12 mouse cellular contexts compared by ENCODE assay signal in the genomic region with DNA sequence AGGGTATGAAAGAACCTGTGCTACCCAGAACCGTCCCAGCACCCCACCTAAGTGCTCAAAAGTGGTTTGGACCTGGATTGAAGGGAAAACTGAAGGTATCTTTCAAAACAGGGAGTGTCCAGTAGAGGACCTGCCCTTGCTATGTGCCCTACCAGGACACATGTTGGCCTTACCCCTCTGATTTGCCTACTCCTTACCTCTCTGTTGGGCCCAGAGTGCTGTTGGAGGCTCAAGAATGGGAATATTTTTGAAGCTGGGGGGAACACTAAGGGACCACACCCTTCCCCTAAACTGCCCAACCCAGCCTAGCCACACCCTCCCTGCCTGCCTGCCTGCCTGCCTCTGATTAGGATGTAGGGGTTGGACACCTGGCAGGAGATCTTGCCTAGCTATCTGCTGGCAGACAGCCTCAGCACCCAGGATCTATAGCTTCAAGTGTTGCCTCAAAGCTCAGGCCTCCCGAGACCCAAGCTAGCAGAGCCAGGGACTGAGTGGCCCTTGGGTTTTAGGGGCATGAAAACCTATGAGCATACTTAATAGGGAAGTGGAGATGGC. TPM values are rescaled to one million over a fixed set of nuclear protein-coding genes. Genes with fewer than 3 reads are reported as not detected.
A peak's percentile ranks its signal among the peaks of the same experiment; 100 is the strongest.
DNase-seq lines count a peak whose midpoint lies in the region; ATAC-seq and TF ChIP-seq lines count a peak whose summit lies in the region.
"Had no signal": no experiment of that assay in that cellular context is flagged by ENCODE, and none has a peak within 500 bp of the region (broad histone marks: within the 10 kb centered on the region; RNA-seq: fewer than 3 reads in every experiment).

No protein-coding gene starts in this region.

- H3K27ac ChIP-seq in cerebellum, adult 2 months (ENCODE audit: insufficient read depth, low read length), result 0 out of 2 replicates have a peak overlapping the region, but pooled peaks have one; percentile 15
- H3K27ac ChIP-seq in lung, embryonic 16.5 days (ENCODE audit: low read length), result no peak overlapping the region
- peak overlapping the region; percentile 93 for H3K27ac ChIP-seq in liver, embryonic 11.5 days (ENCODE audit: low read depth, low read length)
- no peak overlapping the region for H3K27ac ChIP-seq in stomach, embryonic 15.5 days

- H3K36me3 ChIP-seq in lung, embryonic 16.5 days (ENCODE audit: control insufficient read depth, insufficient read depth, low read length), result peaks cover 3% of the 10 kb centered on the region; the same call in 1 of the 2 replicates
- H3K36me3 ChIP-seq in liver, embryonic 11.5 days (ENCODE audit: control insufficient read depth, insufficient read depth, low read length), result peaks cover 10% of the 10 kb centered on the region
- H3K36me3 ChIP-seq in stomach, embryonic 15.5 days, result no peaks in the 10 kb centered on the region

- intact Hi-C loops in left cerebral cortex, postnatal 4 days (cut with DNase I), result no loop called here

- TF ChIP-seq POLR2A in cerebellum, adult 2 months (IDR thresholded peaks at IDR 0.05; ENCODE audit: borderline replicate concordance, insufficient read depth, low read length), result no peak
- no peak for TF ChIP-seq POLR2A in lung, adult 2 months (IDR thresholded peaks at IDR 0.05; ENCODE audit: borderline replicate concordance, extremely low read depth, low read depth, low read length)

- no peak for DNase-seq in cerebellum, adult 2 months
- no peak for DNase-seq in cerebellum, adult 11 months
- DNase-seq in lung, adult 2 months, result no peak
- DNase-seq in liver, embryonic 11.5 days (ENCODE audit: low spot score), result peak; percentile 73
- no peak for DNase-seq in frontal cortex, postnatal 25 days (ENCODE audit: low spot score in 2 of 2)
- DNase-seq in left cerebral cortex, postnatal 4 days, result no peak
- DNase-seq: adrenal gland, postnatal 10 days; thymus, postnatal 4 days had no signal

- peaks cover 4% of the 10 kb centered on the region for H3K4me1 ChIP-seq in cerebellum, adult 2 months (ENCODE audit: control insufficient read depth, insufficient read depth, low read length)
- H3K4me1 ChIP-seq in lung, embryonic 16.5 days (replicated peaks; ENCODE audit: control insufficient read depth, insufficient read depth, low read length), result peaks cover 8% of the 10 kb centered on the region
- H3K4me1 ChIP-seq in lung, adult 2 months (ENCODE audit: control insufficient read depth, insufficient read depth, low read length), result no peaks in the 10 kb centered on the region
- H3K4me1 ChIP-seq in liver, embryonic 11.5 days (replicated peaks; ENCODE audit: control insufficient read depth, insufficient read depth, low read length), result peaks cover 47% of the 10 kb centered on the region
- H3K4me1 ChIP-seq in stomach, embryonic 15.5 days, result peaks cover 14% of the 10 kb centered on the region

- H3K9me3 ChIP-seq in lung, embryonic 16.5 days (ENCODE audit: control insufficient read depth, low read length), result no peaks in the 10 kb centered on the region
- no peaks in the 10 kb centered on the region for H3K9me3 ChIP-seq in liver, embryonic 11.5 days (ENCODE audit: control insufficient read depth, low read length)
- no peaks in the 10 kb centered on the region for H3K9me3 ChIP-seq in stomach, embryonic 15.5 days

- TF ChIP-seq CTCF in cerebellum, adult 2 months (IDR thresholded peaks at IDR 0.05; ENCODE audit: borderline replicate concordance, insufficient read depth, low read depth, low read length), result no peak
- no peak for TF ChIP-seq CTCF in lung, adult 2 months (IDR thresholded peaks at IDR 0.05; ENCODE audit: insufficient read depth, low read length)

- no peak overlapping the region for H3K4me3 ChIP-seq in cerebellum, adult 2 months (replicated peaks; ENCODE audit: insufficient read depth, low read depth, low read length)
- H3K4me3 ChIP-seq in lung, embryonic 16.5 days (ENCODE audit: low read length), result no peak overlapping the region
- no peak overlapping the region for H3K4me3 ChIP-seq in lung, adult 2 months (replicated peaks; ENCODE audit: extremely low read depth, low read depth, low read length)
- peak overlapping the region; percentile 78 for H3K4me3 ChIP-seq in liver, embryonic 11.5 days (ENCODE audit: low read depth, low read length)
- peak overlapping the region; percentile 69 for H3K4me3 ChIP-seq in stomach, embryonic 15.5 days (replicated peaks)

- peak overlapping the region; percentile 98; the same call in 1 of the 2 replicates for H3K9ac ChIP-seq in lung, embryonic 16.5 days (ENCODE audit: low read length)
- H3K9ac ChIP-seq in liver, embryonic 11.5 days (ENCODE audit: low read depth, low read length), result peak overlapping the region; percentile 95
- no peak overlapping the region for H3K9ac ChIP-seq in stomach, embryonic 15.5 days

- ATAC-seq in lung, embryonic 16.5 days (ENCODE audit: low read depth), result no peak
- peak; percentile 90 for ATAC-seq in liver, embryonic 11.5 days (replicated peaks; ENCODE audit: low FRiP score)
- peak; percentile 83 for ATAC-seq in stomach, embryonic 15.5 days (ENCODE audit: insufficient read depth, low FRiP score, low read depth)

- no peaks in the 10 kb centered on the region for H3K27me3 ChIP-seq in cerebellum, adult 2 months (ENCODE audit: control insufficient read depth, insufficient read depth, low read length)
- no peaks in the 10 kb centered on the region for H3K27me3 ChIP-seq in lung, embryonic 16.5 days (ENCODE audit: control insufficient read depth, insufficient read depth, low read depth, low read length)
- no peaks in the 10 kb centered on the region for H3K27me3 ChIP-seq in liver, embryonic 11.5 days (replicated peaks; ENCODE audit: control insufficient read depth, insufficient read depth, low read length)
- H3K27me3 ChIP-seq in stomach, embryonic 15.5 days (replicated peaks), result no peaks in the 10 kb centered on the region

- WGBS in cerebellum, adult 2 months, result 82% methylated on average over 2 of the region's 2 CpGs
- WGBS in lung, embryonic 16.5 days, result 62% methylated on average over 2 of the region's 2 CpGs
- WGBS in lung, adult 2 months, result 69% methylated on average over 2 of the region's 2 CpGs
- WGBS in liver, embryonic 11.5 days, result 42% methylated on average over 2 of the region's 2 CpGs
- 82% methylated on average over 2 of the region's 2 CpGs for WGBS in stomach, embryonic 15.5 days

- H3K4me2 ChIP-seq in lung, embryonic 16.5 days (ENCODE audit: low read depth, low read length), result no peak overlapping the region
- H3K4me2 ChIP-seq in liver, embryonic 11.5 days, result peak overlapping the region; percentile 79
- H3K4me2 ChIP-seq in stomach, embryonic 15.5 days, result peak overlapping the region; percentile 65; the same call in 1 of the 2 replicates

RNA-seq across cellular contexts. Expression of a gene that starts 2.1 kb away (rescaled TPM):
- polyA plus RNA-seq in cerebellum, adult 2 months (2012; rRNA removed), result 170 and 191 TPM in 2 replicates
- polyA plus RNA-seq in lung, embryonic 16.5 days (2015; fragmentation: Nextera tagmentation; extraction: Ambion mirVana), result 62.0 and 64.2 TPM in 2 replicates
- polyA plus RNA-seq in lung, adult 2 months (2012; rRNA removed), result 107 and 131 TPM in 2 replicates
- polyA plus RNA-seq in liver, embryonic 11.5 days (2014; fragmentation: Nextera tagmentation; extraction: Ambion mirVana), result 137 and 139 TPM in 2 replicates
- 60.7 and 60.8 TPM in 2 replicates for polyA plus RNA-seq in stomach, embryonic 15.5 days (2015; fragmentation: Nextera tagmentation; extraction: Ambion mirVana)
- 100 to 1,000 TPM in 1 of 2 experiments, 10 to 100 TPM in 1; 87.1 to 104 TPM for total RNA-seq in left cerebral cortex, postnatal 4 days (2021)

RNA-seq across cellular contexts. Expression of a gene that starts 2.1 kb away (rescaled TPM):
- 1.9 and 2.5 TPM in 2 replicates for polyA plus RNA-seq in cerebellum, adult 2 months (2012; rRNA removed)
- 0.41 and 1.1 TPM in 2 replicates for polyA plus RNA-seq in lung, embryonic 16.5 days (2015; fragmentation: Nextera tagmentation; extraction: Ambion mirVana)
- polyA plus RNA-seq in lung, adult 2 months (2012; rRNA removed), result 24.4 and 37.5 TPM in 2 replicates
- 0.85 and 1.4 TPM in 2 replicates for polyA plus RNA-seq in liver, embryonic 11.5 days (2014; fragmentation: Nextera tagmentation; extraction: Ambion mirVana)
- 0.30 TPM in 1 of 2 replicates, not detected in the other for polyA plus RNA-seq in stomach, embryonic 15.5 days (2015; fragmentation: Nextera tagmentation; extraction: Ambion mirVana)
- not detected for total RNA-seq in left cerebral cortex, postnatal 4 days (2021)
- polyA plus RNA-seq: large intestine, adult 2 months; neural tube, embryonic 14.5 days had no signal

RNA-seq across cellular contexts. Expression of a gene that starts 9.7 kb away (rescaled TPM):
- polyA plus RNA-seq in cerebellum, adult 2 months (2012; rRNA removed), result 13.4 and 14.0 TPM in 2 replicates
- 0.08 and 0.16 TPM in 2 replicates for polyA plus RNA-seq in lung, embryonic 16.5 days (2015; fragmentation: Nextera tagmentation; extraction: Ambion mirVana)
- polyA plus RNA-seq in lung, adult 2 months (2012; rRNA removed), result not detected in 2 replicates
- polyA plus RNA-seq in liver, embryonic 11.5 days (2014; fragmentation: Nextera tagmentation; extraction: Ambion mirVana), result 0.68 and 0.85 TPM in 2 replicates
- polyA plus RNA-seq in stomach, embryonic 15.5 days (2015; fragmentation: Nextera tagmentation; extraction: Ambion mirVana), result 0.24 and 0.52 TPM in 2 replicates
- total RNA-seq in left cerebral cortex, postnatal 4 days (2021), result not detected
- total RNA-seq: adrenal gland, postnatal 10 days had no signal
- polyA plus RNA-seq: large intestine, adult 2 months had no signal

RNA-seq across cellular contexts. Expression of a gene that starts 23.1 kb away (rescaled TPM):
- 70.0 and 74.6 TPM in 2 replicates for polyA plus RNA-seq in cerebellum, adult 2 months (2012; rRNA removed)
- polyA plus RNA-seq in lung, embryonic 16.5 days (2015; fragmentation: Nextera tagmentation; extraction: Ambion mirVana), result 23.4 and 26.5 TPM in 2 replicates
- 40.2 and 62.6 TPM in 2 replicates for polyA plus RNA-seq in lung, adult 2 months (2012; rRNA removed)
- polyA plus RNA-seq in liver, embryonic 11.5 days (2014; fragmentation: Nextera tagmentation; extraction: Ambion mirVana), result 9.9 and 10.7 TPM in 2 replicates
- 27.1 and 27.3 TPM in 2 replicates for polyA plus RNA-seq in stomach, embryonic 15.5 days (2015; fragmentation: Nextera tagmentation; extraction: Ambion mirVana)
- 10 to 100 TPM; 47.0 to 47.2 TPM for total RNA-seq in left cerebral cortex, postnatal 4 days (2021)

RNA-seq across cellular contexts. Expression of a gene that starts 42.9 kb away (rescaled TPM):
- polyA plus RNA-seq in cerebellum, adult 2 months (2012; rRNA removed), result 88.7 and 92.8 TPM in 2 replicates
- 21.1 TPM in 2 replicates for polyA plus RNA-seq in lung, embryonic 16.5 days (2015; fragmentation: Nextera tagmentation; extraction: Ambion mirVana)
- polyA plus RNA-seq in lung, adult 2 months (2012; rRNA removed), result 45.9 and 49.7 TPM in 2 replicates
- polyA plus RNA-seq in liver, embryonic 11.5 days (2014; fragmentation: Nextera tagmentation; extraction: Ambion mirVana), result 23.0 and 27.4 TPM in 2 replicates
- 20.4 and 22.8 TPM in 2 replicates for polyA plus RNA-seq in stomach, embryonic 15.5 days (2015; fragmentation: Nextera tagmentation; extraction: Ambion mirVana)
- 10 to 100 TPM; 42.2 to 45.9 TPM for total RNA-seq in left cerebral cortex, postnatal 4 days (2021)

Comparison
In these comparisons a context has a peak if more than half of its experiments do, and no peak if none do; other contexts are left out.
1. H3K27ac ChIP-seq: peak in cerebellum, adult 2 months (single experiment) and liver, embryonic 11.5 days (single experiment); none in lung, embryonic 16.5 days (single experiment) and stomach, embryonic 15.5 days (single experiment).
2. H3K4me3 ChIP-seq: peak in liver, embryonic 11.5 days (single experiment) and stomach, embryonic 15.5 days (single experiment); none in cerebellum, adult 2 months (single experiment), lung, embryonic 16.5 days (single experiment) and lung, adult 2 months (single experiment).